Mouse (Mus musculus) kidney, postnatal 0 days (tissue): ENCODE data around the gene Jade1. TPM values are rescaled to one million over a fixed set of nuclear protein-coding genes. Genes with fewer than 3 reads are reported as not detected.

Experiments
- ATAC-seq: fragments of 200-750 bp; cut with Nextera tagmentation; replicated peaks from 2 replicates; pipeline ENCODE4 v1.8.0; 2017; ENCODE audit warnings: low read depth, moderate number of reproducible peaks, moderate TSS enrichment, moderate library complexity; ENCODE audit not compliant: low FRiP score
- DNase-seq: peaks from one replicate; pipeline ENCODE4 v3.0.0-alpha.2; 2016; ENCODE audit warnings: low spot score
- H3K27ac ChIP-seq: fragments of 300-500 bp; sonication (generic); 2 replicates; pipeline ENCODE4 v1.5.1; 2014; ENCODE audit warnings: mild to moderate bottlenecking
- H3K27me3 ChIP-seq: fragments of 300-500 bp; sonication (generic); 2 replicates; pipeline ENCODE4 v1.6.1; 2014; ENCODE audit warnings: low read length, mixed read lengths; ENCODE audit not compliant: insufficient read depth
- H3K36me3 ChIP-seq: fragments of 300-500 bp; sonication (generic); 2 replicates; pipeline ENCODE4 v1.6.1; 2014; ENCODE audit warnings: low read length, mixed read lengths; ENCODE audit not compliant: insufficient read depth
- H3K4me1 ChIP-seq: fragments of 300-500 bp; sonication (generic); replicated peaks from 2 replicates; pipeline ENCODE4 v1.6.1; 2014; ENCODE audit warnings: antibody characterized with exemption, low read length, mixed read lengths; ENCODE audit not compliant: insufficient read depth
- H3K4me2 ChIP-seq: fragments of 300-500 bp; sonication (generic); 2 replicates; pipeline ENCODE4 v1.6.1; 2014; ENCODE audit warnings: mild to moderate bottlenecking, low read length, moderate library complexity, mixed read lengths
- H3K4me3 ChIP-seq: fragments of 300-500 bp; sonication (generic); replicated peaks from 2 replicates; pipeline ENCODE4 v1.5.1; 2014; ENCODE audit warnings: low read depth, low read length
- H3K9ac ChIP-seq: fragments of 300-500 bp; sonication (generic); 2 replicates; pipeline ENCODE4 v1.6.1; 2014; ENCODE audit warnings: low read depth, low read length
- H3K9me3 ChIP-seq: fragments of 300-500 bp; sonication (generic); replicated peaks from 2 replicates; pipeline ENCODE4 v1.6.1; 2016; ENCODE audit warnings: low read length, inconsistent platforms, mixed read lengths
- CTCF ChIP-seq: IDR thresholded peaks from 2 replicates; pipeline ENCODE4 v1.5.1; 2016; ENCODE audit warnings: antibody characterized with exemption, low read depth, mild to moderate bottlenecking, moderate library complexity
- WGBS: fragments of 180-500 bp; shearing (Covaris S2); extraction: QIAGEN DNeasy Blood & Tissue Kit; methylation state at CpG from one replicate; pipeline ENCODE4 v1.1.7; 2014; 5-methylcytosine and 5-hydroxymethylcytosine counted together
- polyA plus RNA-seq: library from polyadenylated mRNA; unstranded; fragments of >200 nt; fragmentation: Nextera tagmentation; extraction: Ambion mirVana; gene quantifications from 2 replicates; pipeline ENCODE4 v1.2.1, GENCODE M21; 2015

The Jade1 gene
- polyA plus RNA-seq, 1 experiment from 2014 or later: 25.4 TPM

- TF ChIP-seq CTCF: no peak
- Histone ChIP-seq H3K9me3 (no peaks in the 10 kb centered on the region), H3K27ac (no peak overlapping the region), H3K4me2 (no peak overlapping the region), H3K27me3 (no peaks in the 10 kb centered on the region), H3K9ac (no peak overlapping the region), H3K4me1 (no peaks in the 10 kb centered on the region), H3K36me3 (peaks cover 43% of the 10 kb centered on the region), H3K4me3 (no peak overlapping the region)
- WGBS: 90% methylated on average over 5 of the region's 5 CpGs
- DNase-seq (no peak), ATAC-seq (no peak)
Measured at GRCm38 (mm10) chr3:41609071-41609470, 53.5 kb downstream of the Jade1 start.

GRCm38 (mm10) chr3:41612211-41612610, 56.7 kb downstream of the Jade1 start:
- Histone ChIP-seq H3K4me1 (no peaks in the 10 kb centered on the region), H3K4me2 (no peak overlapping the region), H3K4me3 (no peak overlapping the region), H3K27me3 (no peaks in the 10 kb centered on the region), H3K9me3 (no peaks in the 10 kb centered on the region), H3K36me3 (peaks cover 35% of the 10 kb centered on the region), H3K9ac (no peak overlapping the region), H3K27ac (no peak overlapping the region)
- TF ChIP-seq CTCF: peak; percentile 51; the same call in 1 of the 2 replicates
- WGBS: 95% methylated on average over 3 of the region's 3 CpGs
- ATAC-seq: no peak
- no peak for DNase-seq

- Histone ChIP-seq H3K9ac (no peak overlapping the region), H3K27ac (no peak overlapping the region), H3K36me3 (peaks cover 35% of the 10 kb centered on the region), H3K9me3 (no peaks in the 10 kb centered on the region), H3K4me1 (no peaks in the 10 kb centered on the region), H3K4me3 (no peak overlapping the region), H3K27me3 (no peaks in the 10 kb centered on the region), H3K4me2 (no peak overlapping the region)
- DNase-seq: no peak
- no peak for TF ChIP-seq CTCF
- ATAC-seq: no peak
- WGBS: 90% methylated on average over 9 of the region's 9 CpGs
Measured at GRCm38 (mm10) chr3:41613706-41614105, 58.2 kb downstream of the Jade1 start.

- Histone ChIP-seq H3K27ac (no peak overlapping the region), H3K4me1 (no peaks in the 10 kb centered on the region), H3K36me3 (peaks cover 35% of the 10 kb centered on the region), H3K4me2 (no peak overlapping the region), H3K27me3 (no peaks in the 10 kb centered on the region), H3K9ac (no peak overlapping the region), H3K4me3 (no peak overlapping the region), H3K9me3 (no peaks in the 10 kb centered on the region)
- DNase-seq (no peak), ATAC-seq (no peak)
- TF ChIP-seq CTCF: no peak
- whole genome bisulfite sequencing: 91% methylated on average over 5 of the region's 5 CpGs
Measured at GRCm38 (mm10) chr3:41614230-41614985, 58.9 kb downstream of the Jade1 start.

- H3K36me3 ChIP-seq: peaks cover 16% of the 10 kb centered on the region
- ATAC-seq (no peak), DNase-seq (no peak)
- H3K4me2 ChIP-seq: no peak overlapping the region
- WGBS: 81% methylated on average over 3 of the region's 3 CpGs
- no peaks in the 10 kb centered on the region for H3K27me3 ChIP-seq
- no peak overlapping the region for H3K9ac ChIP-seq
- peak overlapping the region; percentile 10; the same call in 1 of the 2 replicates for H3K27ac ChIP-seq
- no peaks in the 10 kb centered on the region for H3K4me1 ChIP-seq
- no peak for TF ChIP-seq CTCF
- H3K9me3 ChIP-seq: no peaks in the 10 kb centered on the region
- H3K4me3 ChIP-seq: no peak overlapping the region
Measured at GRCm38 (mm10) chr3:41618036-41618435, 62.5 kb downstream of the Jade1 start.

- H3K4me3 ChIP-seq: no peak overlapping the region
- peak overlapping the region; percentile 10; the same call in 1 of the 2 replicates for H3K27ac ChIP-seq
- ATAC-seq: no peak
- H3K4me2 ChIP-seq: no peak overlapping the region
- no peaks in the 10 kb centered on the region for H3K9me3 ChIP-seq
- TF ChIP-seq CTCF: no peak
- H3K27me3 ChIP-seq: no peaks in the 10 kb centered on the region
- H3K36me3 ChIP-seq: peaks cover 12% of the 10 kb centered on the region
- H3K9ac ChIP-seq: no peak overlapping the region
- 80% methylated on average over 3 of the region's 3 CpGs for WGBS
- peak; percentile 65 for DNase-seq
- no peaks in the 10 kb centered on the region for H3K4me1 ChIP-seq
Measured at GRCm38 (mm10) chr3:41618488-41618887, 63.0 kb downstream of the Jade1 start.

- Histone ChIP-seq H3K4me2 (no peak overlapping the region), H3K9me3 (no peaks in the 10 kb centered on the region), H3K27me3 (no peaks in the 10 kb centered on the region), H3K27ac (no peak overlapping the region), H3K36me3 (no peaks in the 10 kb centered on the region), H3K4me1 (no peaks in the 10 kb centered on the region), H3K9ac (no peak overlapping the region), H3K4me3 (no peak overlapping the region)
- DNase-seq (no peak), ATAC-seq (no peak)
- TF ChIP-seq CTCF: no peak
- WGBS: 80% methylated on average over 7 of the region's 7 CpGs
Measured at GRCm38 (mm10) chr3:41620971-41621370, 65.4 kb downstream of the Jade1 start.
